In the genomic region with DNA sequence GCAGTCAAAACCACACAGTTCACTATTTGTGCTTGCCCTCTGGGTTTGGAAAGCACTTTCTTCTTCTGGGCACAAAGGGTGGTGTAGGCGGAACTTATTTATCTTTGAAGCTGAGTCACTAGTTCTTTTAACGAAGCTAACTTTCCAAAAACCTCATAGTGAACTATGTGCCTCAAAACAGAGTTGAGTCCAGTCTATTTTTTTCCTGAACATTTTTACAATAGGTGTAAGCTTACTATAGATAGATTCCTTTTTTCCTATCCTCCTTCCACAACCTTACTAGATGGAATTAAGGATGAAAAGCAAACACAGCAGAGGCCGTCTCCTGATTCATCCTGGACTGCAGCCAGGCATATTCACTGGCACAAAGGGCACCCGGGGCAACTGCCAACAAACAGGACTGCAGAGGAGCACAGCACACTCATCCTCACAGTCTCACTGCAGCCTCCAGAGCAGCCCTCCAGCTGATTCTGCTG, we compare ENCODE assay signal across 8 mouse cellular contexts.
A peak's percentile ranks its signal among the peaks of the same experiment; 100 is the strongest.
DNase-seq lines count a peak whose midpoint lies in the region; TF ChIP-seq lines count a peak whose summit lies in the region.

No protein-coding gene starts in this region.

- H3K27ac ChIP-seq in MEL (ENCODE audit: control insufficient read depth, low read depth, low read length) = peak overlapping the region; percentile 73

- no peak for TF ChIP-seq CTCF in MEL (IDR thresholded peaks at IDR 0.05 in 2 of 3, conservative IDR thresholded peaks at IDR 0.05 in 1 of 3; ENCODE audit: control insufficient read depth in 1 of 3, insufficient read depth in 1 of 3, low read depth in 2 of 3, low read length in 3 of 3, poor library complexity in 1 of 3, severe bottlenecking in 1 of 3)

- peaks cover 11 to 17% of the 10 kb centered on the region in 2 experiments for H3K4me1 ChIP-seq in MEL (ENCODE audit: control insufficient read depth in 1 of 2, insufficient read depth in 2 of 2, low read length in 2 of 2)

- H3K9ac ChIP-seq in MEL (ENCODE audit: control insufficient read depth, low read depth, low read length, poor library complexity, severe bottlenecking) = peak overlapping the region; percentile 31

- peak overlapping the region in 1 of 2 experiments; percentile 7; a peak in 1 of 4 replicates for H3K4me3 ChIP-seq in MEL (ENCODE audit: control insufficient read depth in 1 of 2, insufficient read depth in 1 of 2, low read depth in 2 of 2, low read length in 2 of 2)

- TF ChIP-seq RAD21 in MEL (IDR thresholded peaks at IDR 0.05; ENCODE audit: low read depth, low read length) = no peak

- DNase-seq in gastrocnemius, adult 18-20 months (ENCODE audit: low spot score) = peak; percentile 29
- no peak for DNase-seq in gastrocnemius, postnatal 25 days
- peak; percentile 76 for DNase-seq in MEL (ENCODE audit: low read depth, low spot score)
- DNase-seq in cerebellum, adult 8-10 months = peak; percentile 79
- peak; percentile 52 to 56 for DNase-seq in heart, postnatal 36 days
- DNase-seq in left cerebral cortex, postnatal 36 days (ENCODE audit: low spot score in 2 of 2) = peak; percentile 36 to 48
- DNase-seq in embryo, embryonic 11 days = no peak
- no peak for DNase-seq in thymus, postnatal 14 days

- H3K27me3 ChIP-seq in MEL (ENCODE audit: control insufficient read depth in 1 of 2, insufficient read depth in 2 of 2, low read length in 2 of 2) = no peaks in the 10 kb centered on the region

- TF ChIP-seq POLR2A in MEL (IDR thresholded peaks at IDR 0.05; ENCODE audit: control insufficient read depth in 1 of 2, insufficient read depth in 1 of 2, low read depth in 1 of 2, low read length in 2 of 2, poor library complexity in 1 of 2) = no peak

- peaks cover 9 to 33% of the 10 kb centered on the region in 2 experiments for H3K36me3 ChIP-seq in MEL (ENCODE audit: control insufficient read depth in 1 of 2, insufficient read depth in 2 of 2, low read length in 2 of 2)

- no peaks in the 10 kb centered on the region for H3K9me3 ChIP-seq in MEL (replicated peaks; ENCODE audit: insufficient read depth, low read length)

- peak; percentile 21 to 63; a peak in 2 of 4 replicates for TF ChIP-seq EP300 in MEL (IDR thresholded peaks at IDR 0.05; ENCODE audit: low read depth in 1 of 2, low read length in 2 of 2)

- no peaks in the 10 kb centered on the region for H3K79me2 ChIP-seq in MEL (ENCODE audit: control insufficient read depth, insufficient read depth, low read length, poor library complexity)

- intact Hi-C loops in heart, postnatal 36 days (cut with DNase I) = no loop called here
- intact Hi-C loops in left cerebral cortex, postnatal 36 days (cut with DNase I) = loop anchor here (2.0 kb wide), 1 partner anchor 73 kb away; a partner anchor contains a TSS

TF ChIP-seq in MEL, 35 proteins besides CTCF, POLR2A, EP300 and RAD21:
- TF ChIP-seq E2F4 (IDR thresholded peaks at IDR 0.05; ENCODE audit: borderline replicate concordance, low read depth, low read length) (no peak), BHLHE40 (IDR thresholded peaks at IDR 0.05; ENCODE audit: borderline replicate concordance, low read depth, low read length) (no peak), JUND (IDR thresholded peaks at IDR 0.05; ENCODE audit: low read depth, low read length) (no peak), TBP (IDR thresholded peaks at IDR 0.05; ENCODE audit: low read depth, low read length) (no peak), TAL1 (IDR thresholded peaks at IDR 0.05; ENCODE audit: low read length) (no peak), CHD2 (IDR thresholded peaks at IDR 0.05; ENCODE audit: low read length) (no peak), MAZ (IDR thresholded peaks at IDR 0.05; ENCODE audit: low read depth, low read length) (no peak), CHD1 (IDR thresholded peaks at IDR 0.05; ENCODE audit: low read depth, low read length) (no peak), MEF2A (IDR thresholded peaks at IDR 0.05; ENCODE audit: extremely low read depth, insufficient replicate concordance, low read depth, low read length, poor library complexity, severe bottlenecking) (no peak), USF1 (IDR thresholded peaks at IDR 0.05; ENCODE audit: low read depth, low read length) (no peak), TCF12 (IDR thresholded peaks at IDR 0.05; ENCODE audit: low read depth, low read length) (no peak), HCFC1 (IDR thresholded peaks at IDR 0.05; ENCODE audit: low read depth, low read length) (no peak)

Comparison
In these comparisons a context has a peak if more than half of its experiments do, and no peak if none do; other contexts are left out.
1. DNase-seq: peak in gastrocnemius, adult 18-20 months (single experiment), MEL (single experiment), cerebellum, adult 8-10 months (single experiment), heart, postnatal 36 days (2 of 2) and left cerebral cortex, postnatal 36 days (2 of 2); none in gastrocnemius, postnatal 25 days (single experiment), embryo, embryonic 11 days (single experiment) and thymus, postnatal 14 days (single experiment).